Mouse (Mus musculus) G1E (cell line): ENCODE data around the gene Zcchc4. TPM values are rescaled to one million over a fixed set of nuclear protein-coding genes. Genes with fewer than 3 reads are reported as not detected.

ENCODE experiments used
- ATAC-seq: 2 replicates; pipeline ENCODE4 v1.8.0; 2016; ENCODE audit warnings: mild to moderate bottlenecking; ENCODE audit not compliant: insufficient number of reproducible peaks, poor library complexity, low FRiP score, severe bottlenecking; ENCODE audit errors: extremely low read depth
- DNase-seq: peaks from one replicate; pipeline ENCODE4 v3.0.0; 2012; ENCODE audit warnings: low spot score
- H3K27me3 ChIP-seq: 2 replicates; pipeline ENCODE4 v1.6.1; 2012; ENCODE audit warnings: mild to moderate bottlenecking, low read length, inconsistent platforms; ENCODE audit not compliant: insufficient read depth
- H3K36me3 ChIP-seq: replicated peaks from 2 replicates; pipeline ENCODE3; 2012; ENCODE audit warnings: mild to moderate bottlenecking, inconsistent platforms
- H3K4me1 ChIP-seq: 2 replicates; pipeline ENCODE4 v1.6.1; 2012; ENCODE audit warnings: low read depth, low read length, inconsistent platforms, mixed read lengths; ENCODE audit not compliant: insufficient read depth
- H3K4me3 ChIP-seq: 2 replicates; pipeline ENCODE4 v1.5.1; 2012; ENCODE audit warnings: low read depth, mild to moderate bottlenecking, inconsistent platforms, low read length, moderate library complexity, mixed read lengths
- H3K9me3 ChIP-seq: replicated peaks from 2 replicates; pipeline ENCODE4 v1.6.1; 2012; ENCODE audit warnings: inconsistent platforms
- CTCF ChIP-seq: IDR thresholded peaks from 2 replicates; pipeline ENCODE4 v1.5.1; 2012; ENCODE audit warnings: low read depth, low read length, inconsistent platforms, mixed read lengths
- GATA1 ChIP-seq: IDR thresholded peaks from 2 replicates; pipeline ENCODE4 v1.6.1; 2012; ENCODE audit warnings: borderline replicate concordance, low read length, inconsistent platforms, mixed read lengths
- GATA2 ChIP-seq: IDR thresholded peaks from 2 replicates; pipeline ENCODE4 v1.6.1; 2012; ENCODE audit warnings: low read depth, low read length, inconsistent platforms, borderline replicate concordance
- POLR2AphosphoS5 ChIP-seq: IDR thresholded peaks from 2 replicates; pipeline ENCODE4 v1.6.1; 2012; ENCODE audit warnings: low read depth, low read length, inconsistent platforms; ENCODE audit not compliant: insufficient replicate concordance
- TAL1 ChIP-seq: conservative IDR thresholded peaks from 2 replicates; pipeline ENCODE4 v1.6.1; 2012; ENCODE audit warnings: low read depth, low read length, inconsistent platforms, mixed read lengths
- polyA plus RNA-seq: library from polyadenylated mRNA; stranded (reverse); fragments of >175 nt; gene quantifications from 2 replicates; pipeline ENCODE4 v1.2.3, GENCODE M21; 2012
- total RNA-seq, 2 experiments: library from RNA; stranded (forward) in 1 of 2; stranded (reverse) in 1 of 2; fragments of 200-1000 nt in 1 of 2; fragments of >200 nt in 1 of 2; fragmentation: Nextera tagmentation in 1 of 2; gene quantifications; 2 replicates each; pipeline ENCODE4 v1.2.3; 2014 to 2017

Gene Zcchc4
- total and polyA plus RNA-seq, 3 experiments = 12.4 to 76.8 (median 48.1) TPM

- Histone ChIP-seq H3K9me3 (no peaks in the 10 kb centered on the region), H3K4me3 (no peak overlapping the region), H3K27me3 (no peaks in the 10 kb centered on the region), H3K36me3 (peaks cover 88% of the 10 kb centered on the region), H3K4me1 (no peaks in the 10 kb centered on the region)
- TF ChIP-seq GATA1 (no peak), CTCF (no peak), GATA2 (no peak), TAL1 (no peak), POLR2AphosphoS5 (no peak)
- DNase-seq = no peak
- no peak for ATAC-seq
Measured at GRCm38 (mm10) chr5:52864446-52864845, 89.2 kb downstream of the Zcchc4 start.

- no peak for DNase-seq
- Histone ChIP-seq H3K4me3 (no peak overlapping the region), H3K36me3 (peaks cover 74% of the 10 kb centered on the region), H3K9me3 (no peaks in the 10 kb centered on the region), H3K27me3 (no peaks in the 10 kb centered on the region), H3K4me1 (no peaks in the 10 kb centered on the region)
- TF ChIP-seq TAL1 = no peak
- no peak for TF ChIP-seq GATA1
- no peak for TF ChIP-seq CTCF
- TF ChIP-seq GATA2 = no peak
- no peak for TF ChIP-seq POLR2AphosphoS5
- no peak for ATAC-seq
Measured at GRCm38 (mm10) chr5:52865825-52866224, 90.6 kb downstream of the Zcchc4 start.

GRCm38 (mm10) chr5:52866361-52867155 is 91.3 kb downstream of the Zcchc4 start:
- ATAC-seq = no peak
- H3K4me3 ChIP-seq = no peak overlapping the region
- H3K9me3 ChIP-seq = no peaks in the 10 kb centered on the region
- no peak for DNase-seq
- TF ChIP-seq CTCF (no peak), POLR2AphosphoS5 (no peak), TAL1 (no peak), GATA2 (no peak), GATA1 (no peak)
- H3K4me1 ChIP-seq = no peaks in the 10 kb centered on the region
- peaks cover 67% of the 10 kb centered on the region for H3K36me3 ChIP-seq
- H3K27me3 ChIP-seq = no peaks in the 10 kb centered on the region

- no peaks in the 10 kb centered on the region for H3K4me1 ChIP-seq
- no peaks in the 10 kb centered on the region for H3K9me3 ChIP-seq
- DNase-seq (no peak), ATAC-seq (no peak)
- peaks cover 5% of the 10 kb centered on the region for H3K27me3 ChIP-seq
- peaks cover 47% of the 10 kb centered on the region for H3K36me3 ChIP-seq
- no peak overlapping the region for H3K4me3 ChIP-seq
- TF ChIP-seq GATA1 = no peak
- TF ChIP-seq CTCF = no peak
- TF ChIP-seq POLR2AphosphoS5 = no peak
- no peak for TF ChIP-seq GATA2
- TF ChIP-seq TAL1 = no peak
Measured at GRCm38 (mm10) chr5:52868918-52869703, 93.9 kb downstream of the Zcchc4 start.

- H3K4me1 ChIP-seq = no peaks in the 10 kb centered on the region
- DNase-seq = no peak
Measured at GRCm38 (mm10) chr5:52871461-52871860, 96.3 kb downstream of the Zcchc4 start.

DNA sequence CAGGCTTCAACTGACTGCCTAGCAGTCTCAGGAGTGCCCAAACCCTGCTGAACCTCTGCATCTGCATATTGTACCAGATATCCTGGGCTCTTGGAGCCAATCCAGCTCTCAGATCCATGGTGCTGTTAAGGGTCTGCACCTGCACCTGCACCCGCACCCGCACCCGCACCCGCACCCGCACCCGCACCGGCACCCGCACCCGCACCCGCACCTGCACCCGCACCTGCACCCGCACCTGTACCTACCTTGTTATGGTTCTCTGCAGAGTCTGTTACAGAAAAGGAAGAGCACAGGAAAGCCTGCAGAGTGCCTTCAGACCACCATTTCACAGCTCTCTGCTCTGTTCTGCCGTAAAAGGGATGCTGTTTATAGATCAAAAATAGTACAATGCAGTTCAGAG is 96.8 kb downstream of the Zcchc4 start:
- Histone ChIP-seq H3K9me3 (no peaks in the 10 kb centered on the region), H3K27me3 (peaks cover 5% of the 10 kb centered on the region), H3K4me3 (no peak overlapping the region), H3K36me3 (peaks cover 21% of the 10 kb centered on the region), H3K4me1 (no peaks in the 10 kb centered on the region)
- TF ChIP-seq TAL1 (no peak), POLR2AphosphoS5 (no peak), CTCF (no peak), GATA2 (no peak), GATA1 (no peak)
- no peak for DNase-seq
- ATAC-seq = no peak

More at GRCm38 (mm10) chr5:52871461-52871860, 96.3 kb downstream of the Zcchc4 start:
- no peaks in the 10 kb centered on the region for H3K9me3 ChIP-seq
- H3K4me3 ChIP-seq = no peak overlapping the region
- H3K36me3 ChIP-seq = peaks cover 26% of the 10 kb centered on the region
- no peak for ATAC-seq
- TF ChIP-seq TAL1 (no peak), GATA2 (no peak), GATA1 (no peak), CTCF (no peak), POLR2AphosphoS5 (no peak)
- H3K27me3 ChIP-seq = peaks cover 5% of the 10 kb centered on the region

Other genes starting within 250 kb of the Zcchc4 start
- gene Lgi2, start 208.9 kb upstream of the Zcchc4 start, total RNA-seq (2014; fragmentation: Nextera tagmentation) = not detected in 2 replicates
- gene Lgi2, start 208.9 kb upstream of the Zcchc4 start, total RNA-seq (2017) = under 0.01 TPM in 1 of 2 replicates, not detected in the other
- not detected in 2 replicates for gene Lgi2, start 208.9 kb upstream of the Zcchc4 start, polyA plus RNA-seq
- gene Sepsecs, start 105.7 kb upstream of the Zcchc4 start, total RNA-seq (2014; fragmentation: Nextera tagmentation) = 34.5 and 39.6 TPM in 2 replicates
- gene Sepsecs, start 105.7 kb upstream of the Zcchc4 start, total RNA-seq (2017) = 37.8 and 43.3 TPM in 2 replicates
- gene Sepsecs, start 105.7 kb upstream of the Zcchc4 start, polyA plus RNA-seq = 1.5 and 1.9 TPM in 2 replicates
- gene Pi4k2b, start 33.8 kb upstream of the Zcchc4 start, total RNA-seq (2014; fragmentation: Nextera tagmentation) = 38.1 and 49.1 TPM in 2 replicates
- gene Pi4k2b, start 33.8 kb upstream of the Zcchc4 start, total RNA-seq (2017) = 74.7 and 79.9 TPM in 2 replicates
- gene Pi4k2b, start 33.8 kb upstream of the Zcchc4 start, polyA plus RNA-seq = 22.7 and 32.5 TPM in 2 replicates
- gene Anapc4, start 58.6 kb downstream of the Zcchc4 start, total RNA-seq (2014; fragmentation: Nextera tagmentation) = 72.5 and 79.2 TPM in 2 replicates
- 120 and 132 TPM in 2 replicates for gene Anapc4, start 58.6 kb downstream of the Zcchc4 start, total RNA-seq (2017)
- 7.8 and 8.7 TPM in 2 replicates for gene Anapc4, start 58.6 kb downstream of the Zcchc4 start, polyA plus RNA-seq